Mouse (Mus musculus) bone marrow, adult 2 months (tissue): ENCODE measurements around the gene Bpifa3.

ENCODE experiments used
- CTCF ChIP-seq: fragments of 200-500 bp; IDR thresholded peaks from 2 replicates; pipeline ENCODE4 v1.5.1; 2011; ENCODE audit warnings: low read length, control low read depth; ENCODE audit not compliant: control insufficient read depth, insufficient read depth
- POLR2A ChIP-seq: fragments of 200-500 bp; IDR thresholded peaks from 2 replicates; pipeline ENCODE4 v1.6.1; 2011; ENCODE audit warnings: low read depth, mild to moderate bottlenecking, control low read depth, low read length, borderline replicate concordance; ENCODE audit not compliant: control insufficient read depth

GRCm38 (mm10) chr2:154169172-154169571 is 39.0 kb downstream of the Bpifa3 start:
- no peak for TF ChIP-seq CTCF
- TF ChIP-seq POLR2A = no peak
